Mouse (Mus musculus) midbrain, embryonic 14.5 days (tissue): ENCODE results near the gene Syngap1. TPM values are rescaled to one million over a fixed set of nuclear protein-coding genes. Genes with fewer than 3 reads are reported as not detected.

Experiments
- ATAC-seq: fragments of 200-750 bp; cut with Nextera tagmentation; 2 replicates; pipeline ENCODE4 v1.8.0; 2017; ENCODE audit warnings: moderate number of reproducible peaks, moderate library complexity; ENCODE audit not compliant: low FRiP score, low TSS enrichment
- DNase-seq: peaks from one replicate; pipeline ENCODE4 v3.0.0-alpha.2; 2015
- H3K27ac ChIP-seq: fragments of 300-500 bp; sonication (generic); replicated peaks from 2 replicates; pipeline ENCODE4 v1.5.1; 2014; ENCODE audit warnings: mild to moderate bottlenecking, low read depth, low read length, moderate library complexity
- H3K27me3 ChIP-seq: fragments of 300-500 bp; sonication (generic); 2 replicates; pipeline ENCODE4 v1.6.1; 2014; ENCODE audit warnings: low read length, control low read depth, mixed read lengths; ENCODE audit not compliant: control insufficient read depth, insufficient read depth
- H3K36me3 ChIP-seq: fragments of 300-500 bp; sonication (generic); 2 replicates; pipeline ENCODE4 v1.6.1; 2014; ENCODE audit warnings: low read length, control low read depth; ENCODE audit not compliant: control insufficient read depth, insufficient read depth
- H3K4me1 ChIP-seq: fragments of 300-500 bp; sonication (generic); 2 replicates; pipeline ENCODE4 v1.6.1; 2014; ENCODE audit warnings: mild to moderate bottlenecking, antibody characterized with exemption, low read length, control low read depth; ENCODE audit not compliant: control insufficient read depth, insufficient read depth
- H3K4me2 ChIP-seq: fragments of 300-500 bp; sonication (generic); 2 replicates; pipeline ENCODE4 v1.6.1; 2014; ENCODE audit warnings: mild to moderate bottlenecking, low read length, moderate library complexity
- H3K4me3 ChIP-seq: fragments of 300-500 bp; sonication (generic); replicated peaks from 2 replicates; pipeline ENCODE4 v1.5.1; 2014; ENCODE audit warnings: low read depth, low read length
- H3K9ac ChIP-seq: fragments of 300-500 bp; sonication (generic); replicated peaks from 2 replicates; pipeline ENCODE4 v1.6.1; 2014; ENCODE audit warnings: mild to moderate bottlenecking, low read length, moderate library complexity
- H3K9me3 ChIP-seq: fragments of 300-500 bp; sonication (generic); 2 replicates; pipeline ENCODE4 v1.6.1; 2016; ENCODE audit warnings: low read length, control low read depth, mixed read lengths; ENCODE audit not compliant: control insufficient read depth
- WGBS: fragments of 180-500 bp; shearing (Covaris S2); extraction: QIAGEN DNeasy Blood & Tissue Kit; methylation state at CpG from one replicate; pipeline ENCODE4 v1.1.7; 2014; 5-methylcytosine and 5-hydroxymethylcytosine counted together
- microRNA-seq: library from miRNA; unstranded; fragments of <30 nt; microRNA quantifications from one replicate; pipeline ENCODE4, GENCODE M21; 2016
- polyA plus RNA-seq: library from polyadenylated mRNA; unstranded; fragments of >200 nt; fragmentation: Nextera tagmentation; extraction: Ambion mirVana; gene quantifications from 2 replicates; pipeline ENCODE4 v1.2.1, GENCODE M21; 2014

The Syngap1 gene
- polyA plus RNA-seq, 1 experiment from 2014 or later = 5.5 TPM

- 53% methylated on average over 6 of the region's 6 CpGs for WGBS
- Histone ChIP-seq H3K36me3 (no peaks in the 10 kb centered on the region), H3K27me3 (no peaks in the 10 kb centered on the region), H3K4me1 (0 out of 2 replicates have a peak, but pooled peaks cover 4% of the 10 kb centered on the region), H3K27ac (no peak overlapping the region), H3K9me3 (no peaks in the 10 kb centered on the region), H3K9ac (no peak overlapping the region), H3K4me3 (no peak overlapping the region), H3K4me2 (no peak overlapping the region)
- DNase-seq = no peak
- no peak for ATAC-seq
Measured at GRCm38 (mm10) chr17:27012909-27013308, 71.9 kb downstream of the Syngap1 start.

GRCm38 (mm10) chr17:27017564-27018499, 76.8 kb downstream of the Syngap1 start:
- Histone ChIP-seq H3K4me3 (peak overlapping the region; percentile 41), H3K27me3 (no peaks in the 10 kb centered on the region), H3K9ac (peak overlapping the region; percentile 54; the same call in 1 of the 2 replicates), H3K36me3 (peaks cover 32% of the 10 kb centered on the region), H3K9me3 (no peaks in the 10 kb centered on the region), H3K4me2 (peak overlapping the region; percentile 74), H3K4me1 (peaks cover 11% of the 10 kb centered on the region), H3K27ac (0 out of 2 replicates have a peak overlapping the region, but pooled peaks have one; percentile 20)
- ATAC-seq (peak; percentile 81), DNase-seq (peak; percentile 96)
- 7% methylated on average over 34 of the region's 34 CpGs for WGBS

- peaks cover 34% of the 10 kb centered on the region for H3K36me3 ChIP-seq
- H3K9ac ChIP-seq = peak overlapping the region; percentile 54; the same call in 1 of the 2 replicates
- no peaks in the 10 kb centered on the region for H3K9me3 ChIP-seq
- DNase-seq = peak; percentile 15
- H3K4me3 ChIP-seq = peak overlapping the region; percentile 41
- 35% methylated on average over 12 of the region's 12 CpGs for WGBS
- no peak for ATAC-seq
- no peaks in the 10 kb centered on the region for H3K27me3 ChIP-seq
- peaks cover 11% of the 10 kb centered on the region for H3K4me1 ChIP-seq
- 0 out of 2 replicates have a peak overlapping the region, but pooled peaks have one; percentile 20 for H3K27ac ChIP-seq
- H3K4me2 ChIP-seq = peak overlapping the region; percentile 74
Measured at GRCm38 (mm10) chr17:27018555-27019196, 77.6 kb downstream of the Syngap1 start.

GRCm38 (mm10) chr17:27021076-27021475, 80.0 kb downstream of the Syngap1 start:
- WGBS = 92% methylated on average over 14 of the region's 14 CpGs
- ATAC-seq (no peak), DNase-seq (no peak)
- Histone ChIP-seq H3K4me3 (no peak overlapping the region), H3K27ac (no peak overlapping the region), H3K9me3 (no peaks in the 10 kb centered on the region), H3K4me2 (no peak overlapping the region), H3K36me3 (peaks cover 48% of the 10 kb centered on the region), H3K27me3 (no peaks in the 10 kb centered on the region), H3K4me1 (peaks cover 11% of the 10 kb centered on the region), H3K9ac (no peak overlapping the region)

- no peaks in the 10 kb centered on the region for H3K27me3 ChIP-seq
- DNase-seq = no peak
- H3K4me1 ChIP-seq = peaks cover 12% of the 10 kb centered on the region
Measured at GRCm38 (mm10) chr17:27021736-27022135, 80.7 kb downstream of the Syngap1 start.

More at GRCm38 (mm10) chr17:27021736-27022135, 80.7 kb downstream of the Syngap1 start:
- Histone ChIP-seq H3K9ac (no peak overlapping the region), H3K4me3 (no peak overlapping the region), H3K27ac (no peak overlapping the region), H3K4me2 (no peak overlapping the region), H3K36me3 (peaks cover 48% of the 10 kb centered on the region), H3K9me3 (no peaks in the 10 kb centered on the region)
- WGBS = 95% methylated on average over 9 of the region's 9 CpGs
- ATAC-seq = no peak

Small RNA genes lying within 50 kb of the gene (microRNA-seq; reads per million reads assigned to microRNA genes)
- gene Gm27775 = not detected
- gene Mir3083 = not detected
- 1.6 reads per million, percentile 6 among the genes with 10 or more reads in this experiment for gene Mir6968

Other genes with a start within 250 kb of the Syngap1 start
- gene Crebrf, start 225.6 kb upstream of the Syngap1 start, polyA plus RNA-seq = 12.9 and 18.1 TPM in 2 replicates
- 54.5 and 59.0 TPM in 2 replicates for gene Bnip1, start 160.2 kb upstream of the Syngap1 start, polyA plus RNA-seq
- not detected in 2 replicates for gene Nkx2-5, start 96.2 kb upstream of the Syngap1 start, polyA plus RNA-seq
- gene Kifc5b, start 24.2 kb upstream of the Syngap1 start, polyA plus RNA-seq = 1.2 and 2.3 TPM in 2 replicates
- gene Phf1, start 8.2 kb upstream of the Syngap1 start, polyA plus RNA-seq = 18.2 and 24.0 TPM in 2 replicates
- 99.2 and 108 TPM in 2 replicates for gene Cuta, start 1.7 kb upstream of the Syngap1 start, polyA plus RNA-seq
- 8.7 and 11.3 TPM in 2 replicates for gene Zbtb9, start 31.9 kb downstream of the Syngap1 start, polyA plus RNA-seq
- 5.5 and 5.8 TPM in 2 replicates for gene Bak1, start 87.8 kb downstream of the Syngap1 start, polyA plus RNA-seq
- gene Itpr3, start 116.1 kb downstream of the Syngap1 start, polyA plus RNA-seq = 0.51 and 0.82 TPM in 2 replicates
- gene Uqcc2, start 192.7 kb downstream of the Syngap1 start, polyA plus RNA-seq = 353 and 471 TPM in 2 replicates
- 0.20 and 0.36 TPM in 2 replicates for gene Ip6k3, start 226.5 kb downstream of the Syngap1 start, polyA plus RNA-seq